Mouse (Mus musculus) MEL (cell line): ENCODE measurements around the gene Nde1. TPM values are rescaled to one million over a fixed set of nuclear protein-coding genes. Genes with fewer than 3 reads are reported as not detected.

Source experiments
- DNase-seq: peaks from one replicate; pipeline ENCODE4 v3.0.0; 2011; ENCODE audit warnings: low read depth, low spot score
- H3K27ac ChIP-seq: 2 replicates; pipeline ENCODE4 v1.5.1; 2012; ENCODE audit warnings: low read depth, mild to moderate bottlenecking, control low read depth, low read length, moderate library complexity; ENCODE audit not compliant: control insufficient read depth
- H3K27me3 ChIP-seq, 2 experiments: fragments of 150-350 bp in 1 of 2; sonication (generic) in 1 of 2; 2 replicates each; pipeline ENCODE4 v1.6.1; 2012; ENCODE audit warnings: low read length in 2 of 2, mild to moderate bottlenecking in 2 of 2, improper control_type of control experiment in 1 of 2, moderate library complexity in 1 of 2; ENCODE audit not compliant: insufficient read depth in 2 of 2, control insufficient read depth in 1 of 2
- H3K36me3 ChIP-seq, 2 experiments: 2 replicates each; pipeline ENCODE4 v1.6.1; 2012 to 2014; ENCODE audit warnings: low read length in 2 of 2, improper control_type of control experiment in 1 of 2, inconsistent platforms in 1 of 2, mild to moderate bottlenecking in 1 of 2; ENCODE audit not compliant: insufficient read depth in 2 of 2, control insufficient read depth in 1 of 2
- H3K4me1 ChIP-seq, 2 experiments: fragments of 150-350 bp in 1 of 2; sonication (generic) in 1 of 2; 2 replicates each; pipeline ENCODE4 v1.6.1; 2012; ENCODE audit warnings: low read length in 2 of 2, improper control_type of control experiment in 1 of 2, mild to moderate bottlenecking in 1 of 2; ENCODE audit not compliant: insufficient read depth in 2 of 2, control insufficient read depth in 1 of 2
- H3K4me3 ChIP-seq, 2 experiments: fragments of 150-350 bp in 1 of 2; sonication (generic) in 1 of 2; 2 replicates each; pipeline ENCODE4 v1.5.1; 2012; ENCODE audit warnings: low read depth in 2 of 2, low read length in 2 of 2, mild to moderate bottlenecking in 2 of 2, moderate library complexity in 2 of 2, control low read depth in 1 of 2, improper control_type of control experiment in 1 of 2; ENCODE audit not compliant: control insufficient read depth in 1 of 2, insufficient read depth in 1 of 2
- H3K79me2 ChIP-seq: 2 replicates; pipeline ENCODE4 v1.6.1; 2012; ENCODE audit warnings: mild to moderate bottlenecking, low read length, moderate library complexity; ENCODE audit not compliant: control insufficient read depth, poor library complexity, insufficient read depth
- H3K9ac ChIP-seq: 2 replicates; pipeline ENCODE4 v1.6.1; 2012; ENCODE audit warnings: low read depth, mild to moderate bottlenecking, control low read depth, low read length, moderate library complexity; ENCODE audit not compliant: control insufficient read depth, poor library complexity, severe bottlenecking
- H3K9me3 ChIP-seq: fragments of 150-350 bp; sonication (generic); replicated peaks from 2 replicates; pipeline ENCODE4 v1.6.1; 2012; ENCODE audit warnings: mild to moderate bottlenecking, low read length, improper control_type of control experiment, moderate library complexity; ENCODE audit not compliant: insufficient read depth
- BHLHE40 ChIP-seq: IDR thresholded peaks from 2 replicates; pipeline ENCODE4 v1.6.1; 2012; ENCODE audit warnings: low read depth, mild to moderate bottlenecking, inconsistent platforms, low read length, improper control_type of control experiment, borderline replicate concordance
- CHD1 ChIP-seq: IDR thresholded peaks from 2 replicates; pipeline ENCODE4 v1.6.1; 2012; ENCODE audit warnings: low read depth, mild to moderate bottlenecking, inconsistent platforms, low read length, improper control_type of control experiment
- CHD2 ChIP-seq: IDR thresholded peaks from 2 replicates; pipeline ENCODE4 v1.6.1; 2011; ENCODE audit warnings: low read length, improper control_type of control experiment
- CTCF ChIP-seq, 3 experiments: IDR thresholded peaks in 2 of 3; conservative IDR thresholded peaks in 1 of 3; 2 replicates each; pipeline ENCODE4 v1.5.1; 2011 to 2012; ENCODE audit warnings: low read length in 3 of 3, low read depth in 2 of 3, mild to moderate bottlenecking in 2 of 3, improper control_type of control experiment in 1 of 3, inconsistent platforms in 1 of 3, mixed read lengths in 1 of 3, moderate library complexity in 1 of 3; ENCODE audit not compliant: control insufficient read depth in 1 of 3, insufficient read depth in 1 of 3, poor library complexity in 1 of 3, severe bottlenecking in 1 of 3
- E2F4 ChIP-seq: IDR thresholded peaks from 2 replicates; pipeline ENCODE4 v1.6.1; 2011; ENCODE audit warnings: low read depth, low read length, improper control_type of control experiment, borderline replicate concordance
- ELF1 ChIP-seq: IDR thresholded peaks from 2 replicates; pipeline ENCODE4 v1.6.1; 2014; ENCODE audit warnings: low read depth, mild to moderate bottlenecking, inconsistent platforms, low read length, improper control_type of control experiment, moderate library complexity
- EP300 ChIP-seq, 2 experiments: IDR thresholded peaks; 2 replicates each; pipeline ENCODE4 v1.6.1; 2011; ENCODE audit warnings: improper control_type of control experiment in 2 of 2, low read length in 2 of 2, low read depth in 1 of 2, mild to moderate bottlenecking in 1 of 2
- ETS1 ChIP-seq: IDR thresholded peaks from 2 replicates; pipeline ENCODE4 v1.6.1; 2012; ENCODE audit warnings: low read depth, mild to moderate bottlenecking, inconsistent platforms, low read length, improper control_type of control experiment, moderate library complexity
- GATA1 ChIP-seq: IDR thresholded peaks from 2 replicates; pipeline ENCODE4 v1.6.1; 2011; ENCODE audit warnings: low read depth, low read length, improper control_type of control experiment
- HCFC1 ChIP-seq: IDR thresholded peaks from 2 replicates; pipeline ENCODE4 v1.6.1; 2012; ENCODE audit warnings: low read depth, mild to moderate bottlenecking, inconsistent platforms, low read length, improper control_type of control experiment, moderate library complexity
- MAFK ChIP-seq: IDR thresholded peaks from 2 replicates; pipeline ENCODE4 v1.6.1; 2011; ENCODE audit warnings: low read depth, mild to moderate bottlenecking, low read length, improper control_type of control experiment, borderline replicate concordance
- MAX ChIP-seq: IDR thresholded peaks from 2 replicates; pipeline ENCODE4 v1.6.1; 2011; ENCODE audit warnings: low read length, improper control_type of control experiment
- MAZ ChIP-seq: IDR thresholded peaks from 2 replicates; pipeline ENCODE4 v1.6.1; 2012; ENCODE audit warnings: low read depth, mild to moderate bottlenecking, inconsistent platforms, low read length, improper control_type of control experiment
- MXI1 ChIP-seq: IDR thresholded peaks from 2 replicates; pipeline ENCODE4 v1.6.1; 2011; ENCODE audit warnings: mild to moderate bottlenecking, low read depth, low read length, improper control_type of control experiment
- MYB ChIP-seq: IDR thresholded peaks from 2 replicates; pipeline ENCODE4 v1.6.1; 2011; ENCODE audit warnings: mild to moderate bottlenecking, low read depth, low read length, improper control_type of control experiment
- MYC ChIP-seq: IDR thresholded peaks from 2 replicates; pipeline ENCODE4 v1.6.1; 2011; ENCODE audit warnings: low read depth, mild to moderate bottlenecking, low read length, improper control_type of control experiment, moderate library complexity
- NELFE ChIP-seq: IDR thresholded peaks from 2 replicates; pipeline ENCODE4 v1.6.1; 2011; ENCODE audit warnings: low read depth, low read length, improper control_type of control experiment
- NRF1 ChIP-seq: IDR thresholded peaks from 2 replicates; pipeline ENCODE4 v1.6.1; 2014; ENCODE audit warnings: low read depth, mild to moderate bottlenecking, inconsistent platforms, low read length, improper control_type of control experiment, moderate library complexity; ENCODE audit not compliant: poor library complexity, insufficient read depth, severe bottlenecking
- POLR2A ChIP-seq, 2 experiments: IDR thresholded peaks; 2 replicates each; pipeline ENCODE4 v1.6.1; 2011 to 2012; ENCODE audit warnings: low read length in 2 of 2, mild to moderate bottlenecking in 2 of 2, control low read depth in 1 of 2, improper control_type of control experiment in 1 of 2, low read depth in 1 of 2, moderate library complexity in 1 of 2; ENCODE audit not compliant: control insufficient read depth in 1 of 2, insufficient read depth in 1 of 2, poor library complexity in 1 of 2
- POLR2AphosphoS2 ChIP-seq: IDR thresholded peaks from 2 replicates; pipeline ENCODE4 v1.6.1; 2011; ENCODE audit warnings: low read length, improper control_type of control experiment
- RAD21 ChIP-seq: IDR thresholded peaks from 2 replicates; pipeline ENCODE4 v1.6.1; 2011; ENCODE audit warnings: mild to moderate bottlenecking, low read depth, low read length, improper control_type of control experiment
- RCOR1 ChIP-seq: IDR thresholded peaks from 2 replicates; pipeline ENCODE4 v1.6.1; 2012; ENCODE audit warnings: low read depth, mild to moderate bottlenecking, inconsistent platforms, low read length, improper control_type of control experiment
- SIN3A ChIP-seq: IDR thresholded peaks from 2 replicates; pipeline ENCODE4 v1.6.1; 2012; ENCODE audit warnings: low read length, improper control_type of control experiment, inconsistent platforms
- SMC3 ChIP-seq: IDR thresholded peaks from 2 replicates; pipeline ENCODE4 v1.6.1; 2011; ENCODE audit warnings: low read depth, low read length, improper control_type of control experiment
- TAL1 ChIP-seq: IDR thresholded peaks from 2 replicates; pipeline ENCODE4 v1.6.1; 2012; ENCODE audit warnings: mild to moderate bottlenecking, inconsistent platforms, low read length, moderate library complexity, mixed read lengths
- TBP ChIP-seq: IDR thresholded peaks from 2 replicates; pipeline ENCODE4 v1.8.0; 2011; ENCODE audit warnings: low read depth, low read length, improper control_type of control experiment
- TCF12 ChIP-seq: IDR thresholded peaks from 2 replicates; pipeline ENCODE4 v1.6.1; 2014; ENCODE audit warnings: low read depth, mild to moderate bottlenecking, inconsistent platforms, low read length, improper control_type of control experiment, moderate library complexity
- USF1 ChIP-seq: IDR thresholded peaks from 2 replicates; pipeline ENCODE4 v1.6.1; 2014; ENCODE audit warnings: low read depth, mild to moderate bottlenecking, inconsistent platforms, low read length, improper control_type of control experiment, moderate library complexity
- USF2 ChIP-seq, 2 experiments: IDR thresholded peaks; 2 replicates each; pipeline ENCODE4 v1.6.1; 2011 to 2012; ENCODE audit warnings: improper control_type of control experiment in 2 of 2, low read length in 2 of 2, borderline replicate concordance in 1 of 2, inconsistent platforms in 1 of 2, low read depth in 1 of 2, mild to moderate bottlenecking in 1 of 2; ENCODE audit not compliant: insufficient read depth in 1 of 2
- ZMIZ1 ChIP-seq: IDR thresholded peaks from 2 replicates; pipeline ENCODE4 v1.6.1; 2012; ENCODE audit warnings: low read depth, mild to moderate bottlenecking, inconsistent platforms, low read length, improper control_type of control experiment, moderate library complexity
- ZNF384 ChIP-seq: IDR thresholded peaks from 2 replicates; pipeline ENCODE4 v1.6.1; 2012; ENCODE audit warnings: low read depth, mild to moderate bottlenecking, inconsistent platforms, low read length, improper control_type of control experiment
- polyA plus RNA-seq, 2 experiments: library from polyadenylated mRNA; stranded (reverse) in 1 of 2; unstranded in 1 of 2; fragments of >175 nt in 1 of 2; fragments of >200 nt in 1 of 2; gene quantifications; 2 replicates each; pipeline versions ENCODE4 v1.2.1 to v1.2.4; 2012; ENCODE audit warnings: low replicate concordance in 2 of 2, low read depth in 1 of 2; ENCODE audit not compliant: insufficient read length in 2 of 2, insufficient read depth in 1 of 2, missing spikeins in 1 of 2
- total RNA-seq: library from RNA; depleted of rRNA; stranded (reverse); fragments of 300-350 nt; gene quantifications from 2 replicates; pipeline ENCODE4 v1.2.3, GENCODE M21; 2012

Gene Nde1
- total and polyA plus RNA-seq, 3 experiments: 25.8 to 42.5 TPM; not detected in 1

GRCm38 (mm10) chr16:14158936-14159745 lies 3.9 kb upstream of the Nde1 start:
- Histone ChIP-seq H3K36me3 (peaks cover 0 to 18% of the 10 kb centered on the region in 2 experiments; a peak in 2 of 4 replicates), H3K4me1 (peaks cover 0 to 6% of the 10 kb centered on the region in 2 experiments; a peak in 3 of 4 replicates), H3K9me3 (no peaks in the 10 kb centered on the region), H3K27me3 (no peaks in the 10 kb centered on the region), H3K9ac (peak overlapping the region; percentile 85), H3K4me3 (peak overlapping the region; percentile 84 to 92), H3K79me2 (peaks cover 24% of the 10 kb centered on the region), H3K27ac (peak overlapping the region; percentile 71)
- DNase-seq: peak; percentile 99
- TF ChIP-seq E2F4 (no peak), POLR2A (IDR thresholded peaks at IDR 0.05; ENCODE audit: control insufficient read depth in 1 of 2, insufficient read depth in 1 of 2, low read depth in 1 of 2, low read length in 2 of 2, poor library complexity in 1 of 2) (peak; percentile 94 to 97), ZMIZ1 (peak; percentile 91), ETS1 (0 out of 2 replicates have a peak, but pooled peaks have one; percentile 1), NRF1 (peak; percentile 26; the same call in 1 of the 2 replicates), MAZ (peak; percentile 81), ELF1 (peak; percentile 81), MYB (no peak), TBP (peak; percentile 46; the same call in 1 of the 2 replicates), HCFC1 (peak; percentile 85), NELFE (peak; percentile 93), CHD2 (no peak), POLR2AphosphoS2 (peak; percentile 92)

- no peaks in the 10 kb centered on the region for H3K9me3 ChIP-seq
- peak overlapping the region; percentile 85 for H3K9ac ChIP-seq
- peaks cover 0 to 21% of the 10 kb centered on the region in 2 experiments; a peak in 2 of 4 replicates for H3K36me3 ChIP-seq
- peaks cover 0 to 6% of the 10 kb centered on the region in 2 experiments; a peak in 3 of 4 replicates for H3K4me1 ChIP-seq
- H3K27ac ChIP-seq: peak overlapping the region; percentile 71
- DNase-seq: peak; percentile 88
- H3K79me2 ChIP-seq: peaks cover 25% of the 10 kb centered on the region
- H3K27me3 ChIP-seq: no peaks in the 10 kb centered on the region
- H3K4me3 ChIP-seq: peak overlapping the region; percentile 84 to 92
- TF ChIP-seq SMC3 (peak; percentile 55), MAX (peak; percentile 94), GATA1 (no peak), ZNF384 (peak; percentile 69), MYC (peak; percentile 96), MXI1 (peak; percentile 92), USF2 (IDR thresholded peaks at IDR 0.05; ENCODE audit: borderline replicate concordance in 1 of 2, insufficient read depth in 1 of 2, low read depth in 1 of 2, low read length in 2 of 2) (peak; percentile 52 to 75; a peak in 3 of 4 replicates), USF1 (peak; percentile 94), CHD1 (peak; percentile 91; the same call in 1 of the 2 replicates), TAL1 (no peak), BHLHE40 (peak; percentile 86), EP300 (IDR thresholded peaks at IDR 0.05; ENCODE audit: low read depth in 1 of 2, low read length in 2 of 2) (peak in 1 of 2 experiments; percentile 7; a peak in 1 of 4 replicates), CTCF (IDR thresholded peaks at IDR 0.05 in 2 of 3, conservative IDR thresholded peaks at IDR 0.05 in 1 of 3; ENCODE audit: control insufficient read depth in 1 of 3, insufficient read depth in 1 of 3, low read depth in 2 of 3, low read length in 3 of 3, poor library complexity in 1 of 3, severe bottlenecking in 1 of 3) (peak; percentile 60 to 93 (median 84)), SIN3A (peak; percentile 92), RCOR1 (peak; percentile 59), TCF12 (no peak), MAFK (no peak), RAD21 (peak; percentile 69)
These were observed 3.3 kb upstream of the Nde1 start for GRCm38 (mm10) chr16:14159746-14160131.
